Mouse (Mus musculus) G1E (cell line): Measurements from ENCODE around the gene Zg16.

Source experiments
- GATA1 ChIP-seq: IDR thresholded peaks from 2 replicates; pipeline ENCODE4 v1.6.1; 2012; ENCODE audit warnings: borderline replicate concordance, low read length, inconsistent platforms, mixed read lengths
- POLR2AphosphoS5 ChIP-seq: IDR thresholded peaks from 2 replicates; pipeline ENCODE4 v1.6.1; 2012; ENCODE audit warnings: low read depth, low read length, inconsistent platforms; ENCODE audit not compliant: insufficient replicate concordance

- no peak for TF ChIP-seq POLR2AphosphoS5
- TF ChIP-seq GATA1 = no peak
Observed at GRCm38 (mm10) chr7:127016081-127016480, 71.0 kb downstream of the Zg16 start.
